Mouse (Mus musculus) gastrocnemius, postnatal 36 days (tissue): ENCODE results near the gene St14. TPM values are rescaled to one million over a fixed set of nuclear protein-coding genes. Genes with fewer than 3 reads are reported as not detected.
"Not testable (repeated sequence)": the region's sequence is repeated elsewhere in the genome, so short reads cannot be mapped to it uniquely, and the experiment has no call there.

Experiments
- DNase-seq, 2 experiments: peaks; one replicate each; pipeline ENCODE4 v3.0.0; 2022
- intact Hi-C: fragments of 180-260 bp; cut with DNase I; formaldehyde crosslinking; loops from one replicate; pipeline ENCODE4 v1.15.1; 2025
- total RNA-seq, 2 experiments: library from RNA; stranded (reverse); gene quantifications; 2 replicates each; pipeline ENCODE4 v1.2.3; 2021

St14 gene
- total RNA-seq, 2 experiments from 2014 or later, result not detected

- intact Hi-C loops, result no loop called here
Measured at GRCm38 (mm10) chr9:31088116-31088515, 43.5 kb downstream of the St14 start.

DNA sequence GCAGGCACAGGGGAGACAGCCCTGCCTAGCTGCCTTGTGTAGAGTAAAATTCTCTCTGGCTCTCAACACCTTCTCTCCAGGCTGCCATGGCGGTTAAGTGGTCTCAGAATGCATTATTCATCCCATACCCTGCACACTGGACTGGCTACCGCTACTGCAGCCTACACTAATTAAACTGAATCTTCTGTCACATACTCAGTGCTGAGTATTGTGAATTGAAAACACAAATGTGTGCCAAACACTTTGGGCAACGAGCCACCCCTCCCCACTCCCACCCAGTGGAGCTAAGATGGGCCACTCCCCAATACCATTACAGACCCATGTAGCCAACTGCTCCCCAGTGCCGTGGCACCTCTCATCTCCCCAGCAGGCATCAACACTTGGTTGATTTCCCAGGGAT, 44.2 kb downstream of the St14 start:
- intact Hi-C loops, result no loop called here
- DNase-seq, result no peak

More at GRCm38 (mm10) chr9:31088116-31088515, 43.5 kb downstream of the St14 start:
- no peak for DNase-seq

DNA sequence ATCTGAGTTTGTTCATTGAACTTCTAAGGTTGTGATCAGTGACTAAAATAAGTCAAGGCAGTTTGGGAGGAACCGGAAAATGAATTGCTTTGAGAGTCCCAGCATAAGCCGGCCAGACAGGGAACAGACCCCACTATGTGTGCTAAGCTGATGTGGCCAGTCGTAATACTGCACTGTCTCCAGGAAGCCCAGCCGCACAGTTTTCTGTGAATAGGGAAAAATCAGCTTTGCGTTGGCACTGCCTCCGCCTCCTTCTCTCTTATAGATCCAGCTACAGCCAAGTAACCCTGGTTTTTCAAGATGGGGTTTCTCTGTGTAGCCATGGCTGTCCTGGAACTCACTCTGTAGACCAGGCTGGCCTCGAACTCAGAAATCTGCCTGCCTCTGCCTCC, 44.9 kb downstream of the St14 start:
- no peak for DNase-seq
- intact Hi-C loops, result no loop called here

DNA sequence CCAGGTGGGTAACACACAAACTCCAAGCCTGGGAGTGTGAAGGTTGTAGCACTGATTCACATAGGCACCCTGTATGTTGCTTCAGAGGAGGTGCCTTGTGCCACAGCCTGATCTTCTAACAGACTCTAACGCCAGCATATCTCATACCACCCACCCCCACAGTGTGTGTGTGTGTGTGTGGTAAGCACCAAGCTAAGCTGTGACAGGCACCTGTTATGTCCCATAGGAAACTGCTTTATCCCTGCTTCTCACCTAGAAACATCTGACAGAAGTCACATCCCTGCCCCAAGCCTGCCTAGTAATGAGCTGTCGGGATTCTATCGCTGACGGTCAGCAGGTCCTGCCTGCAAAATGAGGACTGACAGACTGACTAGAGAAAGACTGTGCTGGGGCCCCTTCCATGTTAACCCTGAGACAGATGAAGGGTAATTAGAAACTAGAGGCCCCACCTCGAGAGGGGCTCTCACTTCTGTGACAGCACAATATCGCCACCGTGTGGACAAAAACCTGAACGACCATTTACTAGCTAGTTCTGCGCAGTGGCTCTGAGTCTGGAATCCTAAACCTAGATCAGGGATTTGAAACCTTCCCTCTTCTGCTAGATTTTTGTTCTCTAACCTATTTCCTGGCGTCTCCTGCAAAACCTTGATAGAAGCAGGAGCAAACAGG, 45.4 kb downstream of the St14 start:
- intact Hi-C loops, result no loop called here
- peak; percentile 35 to 52 for DNase-seq

- intact Hi-C loops, result no loop called here
- no peak for DNase-seq
Measured at GRCm38 (mm10) chr9:31085556-31085955, 46.1 kb downstream of the St14 start.

- no peak for DNase-seq
- intact Hi-C loops, result loop anchor here (2.0 kb wide), 2 partner anchors 140 to 602 kb away; partner anchors contain the start of gene Adamts8
Measured at GRCm38 (mm10) chr9:31082771-31083170, 48.9 kb downstream of the St14 start.

GRCm38 (mm10) chr9:31082054-31082666, 49.5 kb downstream of the St14 start:
- peak; percentile 50 to 64 for DNase-seq
- intact Hi-C loops, result loop anchor here (2.0 kb wide), 2 partner anchors 139 to 601 kb away; partner anchors contain the start of gene Adamts8

- intact Hi-C loops, result no loop called here
- DNase-seq, result no peak
Measured at GRCm38 (mm10) chr9:31080726-31081125, 50.9 kb downstream of the St14 start.

- intact Hi-C loops, result no loop called here
Measured at GRCm38 (mm10) chr9:31074836-31075235, 56.8 kb downstream of the St14 start.

GRCm38 (mm10) chr9:31073797-31074196, 57.9 kb downstream of the St14 start:
- DNase-seq, result no peak
- intact Hi-C loops, result no loop called here

More at GRCm38 (mm10) chr9:31074836-31075235, 56.8 kb downstream of the St14 start:
- no peak for DNase-seq

- no peak for DNase-seq
- intact Hi-C loops, result no loop called here
Measured at GRCm38 (mm10) chr9:31072256-31072655, 59.4 kb downstream of the St14 start.

DNA sequence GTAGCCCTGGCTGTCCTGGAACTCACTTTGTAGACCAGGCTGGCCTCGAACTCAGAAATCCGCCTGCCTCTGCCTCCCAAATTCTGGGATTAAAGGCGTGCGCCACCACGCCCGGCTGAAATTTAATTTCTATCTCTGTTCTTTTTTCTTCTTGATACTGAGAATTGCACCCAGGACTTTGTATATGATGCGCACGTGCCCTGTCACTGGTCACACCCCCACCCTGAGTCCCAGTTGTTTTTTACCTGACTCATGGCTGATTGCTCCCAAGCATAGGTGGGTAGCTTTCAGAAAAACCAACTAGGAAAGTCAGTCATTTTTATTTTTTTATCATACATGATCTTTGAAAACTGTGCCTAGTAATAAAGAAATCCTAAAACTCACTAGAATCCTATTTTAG, 60.9 kb downstream of the St14 start:
- intact Hi-C loops, result no loop called here

DNA sequence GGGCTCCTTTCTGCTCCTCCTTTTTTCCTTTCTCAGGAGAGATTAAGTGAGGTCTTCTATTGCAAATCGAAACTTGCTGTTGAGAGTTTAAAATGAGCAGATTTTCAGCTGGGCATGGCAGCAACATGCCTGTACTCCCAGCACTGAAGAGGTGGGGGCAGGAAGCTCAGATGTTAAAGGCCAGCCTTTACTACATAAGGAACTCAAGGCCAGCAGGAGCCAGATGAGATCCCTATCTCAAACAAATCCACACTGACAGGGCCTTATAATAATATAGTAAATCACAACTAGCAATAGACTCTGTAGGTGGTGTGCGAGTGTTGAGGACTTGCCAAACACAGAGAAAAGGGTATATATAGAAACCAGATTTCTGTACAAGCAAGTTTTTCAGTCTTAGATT, 72.9 kb downstream of the St14 start:
- DNase-seq, result no peak
- intact Hi-C loops, result no loop called here

More for the DNA sequence above, 60.9 kb downstream of the St14 start:
- DNase-seq, result no peak

GRCm38 (mm10) chr9:31051509-31051908, 80.1 kb downstream of the St14 start:
- intact Hi-C loops, DNase-seq: not testable (repeated sequence)

- intact Hi-C loops, result no loop called here
- no peak for DNase-seq
Measured at GRCm38 (mm10) chr9:31050208-31050607, 81.4 kb downstream of the St14 start.

Other genes starting within 250 kb of the St14 start
- gene Adamts15, start 209.4 kb downstream of the St14 start, total RNA-seq, result 1 to 10 TPM; 1.7 TPM
- 1 to 10 TPM; 2.3 to 6.7 TPM for gene Adamts8, start 189.3 kb downstream of the St14 start, total RNA-seq
- gene Zbtb44, start 101.2 kb downstream of the St14 start, total RNA-seq, result 10 to 100 TPM; 55.5 to 61.7 TPM
- gene Aplp2, start 80.0 kb upstream of the St14 start, total RNA-seq, result 100 to 1,000 TPM in 1 of 2 experiments, 10 to 100 TPM in 1; 95.8 to 118 TPM
- gene Prdm10, start 148.7 kb upstream of the St14 start, total RNA-seq, result 1 to 10 TPM; 3.8 TPM